Mouse (Mus musculus) neural tube, embryonic 13.5 days (tissue): ENCODE measurements around the gene Pklr. TPM values are rescaled to one million over a fixed set of nuclear protein-coding genes. Genes with fewer than 3 reads are reported as not detected.

Experiments used
- ATAC-seq: fragments of 200-750 bp; cut with Nextera tagmentation; 2 replicates; pipeline ENCODE4 v1.8.0; 2017; ENCODE audit warnings: low read depth, mild to moderate bottlenecking, moderate TSS enrichment, moderate library complexity
- H3K27ac ChIP-seq: fragments of 300-500 bp; sonication (generic); replicated peaks from 2 replicates; pipeline ENCODE4 v1.5.1; 2015; ENCODE audit warnings: moderate library complexity, mild to moderate bottlenecking, inconsistent platforms
- H3K27me3 ChIP-seq: fragments of 300-500 bp; sonication (generic); 2 replicates; pipeline ENCODE4 v1.6.1; 2015; ENCODE audit warnings: mild to moderate bottlenecking, inconsistent platforms
- H3K36me3 ChIP-seq: fragments of 300-500 bp; sonication (generic); 2 replicates; pipeline ENCODE4 v1.6.1; 2015; ENCODE audit warnings: mild to moderate bottlenecking, inconsistent platforms
- H3K4me1 ChIP-seq: fragments of 300-500 bp; sonication (generic); replicated peaks from 2 replicates; pipeline ENCODE4 v1.6.1; 2015; ENCODE audit warnings: inconsistent platforms
- H3K4me2 ChIP-seq: fragments of 300-500 bp; sonication (generic); 2 replicates; pipeline ENCODE4 v1.6.1; 2015; ENCODE audit warnings: inconsistent platforms, mild to moderate bottlenecking, moderate library complexity
- H3K4me3 ChIP-seq: fragments of 300-500 bp; sonication (generic); 2 replicates; pipeline ENCODE4 v1.5.1; 2015; ENCODE audit warnings: mild to moderate bottlenecking, inconsistent platforms
- H3K9ac ChIP-seq: fragments of 300-500 bp; sonication (generic); 2 replicates; pipeline ENCODE4 v1.6.1; 2015; ENCODE audit warnings: moderate library complexity, mild to moderate bottlenecking, inconsistent platforms
- H3K9me3 ChIP-seq: fragments of 300-500 bp; sonication (generic); 2 replicates; pipeline ENCODE4 v1.6.1; 2016; ENCODE audit warnings: inconsistent platforms
- WGBS: fragments of 180-500 bp; shearing (Covaris S2); methylation state at CpG from one replicate; pipeline ENCODE4 v1.1.7; 2015; 5-methylcytosine and 5-hydroxymethylcytosine counted together
- polyA plus RNA-seq: library from polyadenylated mRNA; unstranded; fragments of >200 nt; fragmentation: Nextera tagmentation; extraction: Ambion mirVana; gene quantifications from 2 replicates; pipeline ENCODE4 v1.2.1, GENCODE M21; 2015

Pklr gene
- polyA plus RNA-seq, 1 experiment from 2014 or later = 0.46 TPM

GRCm38 (mm10) chr3:89174844-89175243 is 38.9 kb downstream of the Pklr start:
- H3K4me3 ChIP-seq = no peak overlapping the region
- H3K9ac ChIP-seq = no peak overlapping the region
- H3K4me2 ChIP-seq = no peak overlapping the region
- peaks cover 16% of the 10 kb centered on the region for H3K4me1 ChIP-seq
- H3K9me3 ChIP-seq = no peaks in the 10 kb centered on the region
- H3K36me3 ChIP-seq = peaks cover 76% of the 10 kb centered on the region
- H3K27me3 ChIP-seq = no peaks in the 10 kb centered on the region
- ATAC-seq = no peak
- no peak overlapping the region for H3K27ac ChIP-seq
- WGBS = 92% methylated on average over 11 of the region's 11 CpGs

- WGBS = 90% methylated on average over 10 of the region's 10 CpGs
- ATAC-seq = no peak
- Histone ChIP-seq H3K27me3 (no peaks in the 10 kb centered on the region), H3K9ac (no peak overlapping the region), H3K4me2 (no peak overlapping the region), H3K27ac (no peak overlapping the region), H3K9me3 (no peaks in the 10 kb centered on the region), H3K36me3 (peaks cover 76% of the 10 kb centered on the region), H3K4me1 (peaks cover 16% of the 10 kb centered on the region), H3K4me3 (no peak overlapping the region)
These were observed 39.6 kb downstream of the Pklr start for GRCm38 (mm10) chr3:89175544-89175943.

DNA sequence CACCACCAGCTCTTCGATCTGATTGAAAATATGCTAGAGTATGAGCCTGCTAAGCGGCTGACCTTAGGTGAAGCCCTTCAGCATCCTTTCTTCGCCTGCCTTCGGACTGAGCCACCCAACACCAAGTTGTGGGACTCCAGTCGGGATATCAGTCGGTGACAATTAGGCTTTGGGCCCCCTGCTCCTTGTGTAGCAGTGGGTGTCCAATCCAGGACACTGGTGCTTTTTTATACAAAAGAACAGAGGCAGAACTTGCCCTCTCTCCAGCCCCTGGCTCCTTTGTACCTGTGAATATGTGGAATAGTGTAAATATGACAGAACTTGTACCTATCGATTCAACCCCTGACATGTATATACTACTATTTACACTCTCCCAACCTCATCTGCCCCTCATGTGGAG is 40.5 kb downstream of the Pklr start:
- H3K27ac ChIP-seq = no peak overlapping the region
- 80% methylated on average over 7 of the region's 7 CpGs for WGBS
- peaks cover 16% of the 10 kb centered on the region for H3K4me1 ChIP-seq
- H3K9me3 ChIP-seq = no peaks in the 10 kb centered on the region
- H3K4me2 ChIP-seq = no peak overlapping the region
- no peak overlapping the region for H3K9ac ChIP-seq
- H3K36me3 ChIP-seq = peaks cover 76% of the 10 kb centered on the region
- no peak overlapping the region for H3K4me3 ChIP-seq
- no peaks in the 10 kb centered on the region for H3K27me3 ChIP-seq
- no peak for ATAC-seq

DNA sequence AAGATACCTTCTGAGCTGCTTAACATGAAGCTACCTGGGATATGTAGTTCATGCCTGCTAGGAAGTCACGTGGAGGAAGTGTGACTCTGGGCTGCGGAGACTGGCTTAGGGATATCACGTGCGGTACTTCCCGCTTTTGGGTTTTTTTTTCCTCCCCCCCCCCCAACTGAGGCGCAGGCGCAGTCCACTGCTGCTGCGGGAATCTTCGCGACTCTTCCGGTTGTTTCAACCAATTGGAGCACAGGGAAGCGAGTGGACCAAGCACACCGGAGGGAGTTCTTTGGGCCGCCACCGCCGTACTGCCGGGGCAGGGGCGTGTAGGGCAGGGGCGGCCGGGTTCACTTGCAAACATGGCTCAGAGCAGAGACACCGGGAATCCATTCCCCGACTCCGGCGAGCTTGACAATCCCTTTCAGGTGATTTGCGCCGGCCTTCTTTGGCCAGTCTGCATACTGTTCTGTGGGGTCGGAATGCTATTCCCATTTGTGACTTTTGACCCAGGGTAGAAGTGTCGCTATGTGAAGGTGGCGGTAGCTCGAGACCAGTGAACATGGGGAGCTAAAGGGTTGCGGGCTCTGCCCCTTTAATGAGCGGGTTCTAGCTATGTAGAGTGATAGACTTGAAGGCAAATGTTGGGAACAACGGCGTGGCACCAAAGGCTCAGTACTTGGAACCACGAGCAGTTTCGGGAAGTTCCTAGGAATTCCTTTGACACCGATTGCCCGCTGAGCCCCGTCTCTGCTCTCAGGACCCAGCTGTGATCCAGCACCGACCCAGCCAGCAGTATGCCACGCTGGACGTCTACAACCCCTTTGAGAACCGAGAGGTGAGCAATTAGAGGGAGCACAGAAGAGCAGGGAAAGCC is 41.5 kb downstream of the Pklr start, which contains the start of gene Scamp3:
Gene Scamp3 (plus strand): TSS at position 232 of the 865 bp plus-strand sequence.
- Histone ChIP-seq H3K9me3 (no peaks in the 10 kb centered on the region), H3K36me3 (peaks cover 77% of the 10 kb centered on the region), H3K27ac (peak within 1 kb of the TSS; percentile 85), H3K9ac (peak within 1 kb of the TSS; percentile 87), H3K27me3 (no peaks in the 10 kb centered on the region), H3K4me3 (peak within 1 kb of the TSS; percentile 81), H3K4me1 (peaks cover 16% of the 10 kb centered on the region), H3K4me2 (peak within 1 kb of the TSS; percentile 95)
- ATAC-seq = peak; percentile 97
- WGBS = 0% methylated on average over 43 of the region's 43 CpGs

GRCm38 (mm10) chr3:89178107-89178385 is 42.1 kb downstream of the Pklr start:
- H3K36me3 ChIP-seq = peaks cover 74% of the 10 kb centered on the region
- H3K27ac ChIP-seq = peak overlapping the region; percentile 85
- H3K9me3 ChIP-seq = no peaks in the 10 kb centered on the region
- peak overlapping the region; percentile 95 for H3K4me2 ChIP-seq
- no peak for ATAC-seq
- peaks cover 19% of the 10 kb centered on the region for H3K4me1 ChIP-seq
- peak overlapping the region; percentile 81 for H3K4me3 ChIP-seq
- peak overlapping the region; percentile 87 for H3K9ac ChIP-seq
- 7% methylated on average over 6 of the region's 6 CpGs for WGBS
- no peaks in the 10 kb centered on the region for H3K27me3 ChIP-seq

DNA sequence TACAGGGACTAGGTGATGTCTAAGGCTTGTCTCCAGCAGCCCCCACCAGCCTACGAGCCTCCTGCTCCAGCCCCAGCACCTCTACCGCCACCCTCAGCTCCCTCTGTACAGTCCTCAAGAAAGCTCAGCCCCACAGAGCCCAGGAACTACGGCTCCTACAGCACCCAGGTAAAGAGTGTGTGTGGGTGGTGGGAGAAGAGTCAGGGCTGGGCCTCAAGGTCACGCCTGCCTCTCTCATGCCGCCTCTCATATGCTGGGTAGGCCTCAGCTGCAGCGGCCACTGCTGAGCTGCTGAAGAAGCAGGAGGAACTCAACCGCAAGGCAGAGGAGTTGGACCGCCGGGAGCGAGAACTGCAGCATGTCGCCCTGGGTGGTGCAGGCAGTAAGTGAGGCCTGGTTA is 43.1 kb downstream of the Pklr start:
- peak overlapping the region; percentile 87; the same call in 1 of the 2 replicates for H3K9ac ChIP-seq
- 93% methylated on average over 11 of the region's 11 CpGs for WGBS
- H3K27ac ChIP-seq = no peak overlapping the region
- H3K4me2 ChIP-seq = peak overlapping the region; percentile 95; the same call in 1 of the 2 replicates
- peaks cover 64% of the 10 kb centered on the region for H3K36me3 ChIP-seq
- H3K9me3 ChIP-seq = no peaks in the 10 kb centered on the region
- no peaks in the 10 kb centered on the region for H3K27me3 ChIP-seq
- peak overlapping the region; percentile 81; the same call in 1 of the 2 replicates for H3K4me3 ChIP-seq
- ATAC-seq = no peak
- H3K4me1 ChIP-seq = peaks cover 28% of the 10 kb centered on the region

- H3K4me3 ChIP-seq = no peak overlapping the region
- H3K9ac ChIP-seq = 0 out of 2 replicates have a peak overlapping the region, but pooled peaks have one; percentile 12
- peaks cover 45% of the 10 kb centered on the region for H3K4me1 ChIP-seq
- peaks cover 46% of the 10 kb centered on the region for H3K36me3 ChIP-seq
- H3K9me3 ChIP-seq = no peaks in the 10 kb centered on the region
- no peak for ATAC-seq
- H3K27me3 ChIP-seq = no peaks in the 10 kb centered on the region
- H3K27ac ChIP-seq = peak overlapping the region; percentile 92
- WGBS = 88% methylated on average over 27 of the region's 27 CpGs
- peak overlapping the region; percentile 99; the same call in 1 of the 2 replicates for H3K4me2 ChIP-seq
These were observed 46.0 kb downstream of the Pklr start for GRCm38 (mm10) chr3:89181749-89182500.

GRCm38 (mm10) chr3:89182531-89183057 is 46.7 kb downstream of the Pklr start:
- Histone ChIP-seq H3K9ac (peak overlapping the region; percentile 92), H3K4me1 (peaks cover 45% of the 10 kb centered on the region)
- WGBS = 51% methylated on average over 7 of the region's 7 CpGs

GRCm38 (mm10) chr3:89183058-89183958 is 47.4 kb downstream of the Pklr start, which contains the start of gene Fam189b:
Gene Fam189b (plus strand): TSS chr3:89183143.
- no peaks in the 10 kb centered on the region for H3K27me3 ChIP-seq
- no peaks in the 10 kb centered on the region for H3K9me3 ChIP-seq
- peak within 1 kb of the TSS; percentile 99 for H3K4me2 ChIP-seq
- H3K9ac ChIP-seq = peak within 1 kb of the TSS; percentile 92
- 6% methylated on average over 39 of the region's 39 CpGs for WGBS
- peaks cover 39% of the 10 kb centered on the region for H3K4me1 ChIP-seq
- H3K27ac ChIP-seq = peak within 1 kb of the TSS; percentile 92
- H3K36me3 ChIP-seq = peaks cover 59% of the 10 kb centered on the region
- peak within 1 kb of the TSS; percentile 60 for H3K4me3 ChIP-seq
- ATAC-seq = peak; percentile 95

More at GRCm38 (mm10) chr3:89182531-89183057, 46.7 kb downstream of the Pklr start:
- peak overlapping the region; percentile 60 for H3K4me3 ChIP-seq
- no peaks in the 10 kb centered on the region for H3K27me3 ChIP-seq
- H3K9me3 ChIP-seq = no peaks in the 10 kb centered on the region
- H3K4me2 ChIP-seq = peak overlapping the region; percentile 99
- ATAC-seq = peak; percentile 15
- H3K27ac ChIP-seq = peak overlapping the region; percentile 92
- H3K36me3 ChIP-seq = peaks cover 52% of the 10 kb centered on the region

DNA sequence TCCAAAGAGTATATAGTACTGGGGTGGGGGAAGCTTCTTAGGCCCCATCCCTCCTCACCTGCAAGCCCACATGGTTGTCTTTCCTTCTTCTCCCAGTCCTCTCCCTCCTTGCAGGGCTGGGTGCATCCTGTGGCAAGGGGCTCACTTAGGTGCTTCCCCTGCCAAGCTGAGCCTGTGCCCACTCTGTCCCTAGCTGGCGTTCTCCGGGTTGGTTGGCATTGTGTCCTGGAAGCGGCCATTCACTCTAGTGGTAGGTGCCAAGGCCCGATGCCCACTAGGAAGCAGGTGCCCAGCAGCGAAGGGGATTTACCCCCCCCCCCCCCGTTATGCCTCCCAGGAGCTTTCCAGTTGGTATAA is 48.0 kb downstream of the Pklr start:
- peak overlapping the region; percentile 92 for H3K27ac ChIP-seq
- no peaks in the 10 kb centered on the region for H3K27me3 ChIP-seq
- H3K36me3 ChIP-seq = peaks cover 65% of the 10 kb centered on the region
- no peaks in the 10 kb centered on the region for H3K9me3 ChIP-seq
- peaks cover 33% of the 10 kb centered on the region for H3K4me1 ChIP-seq
- 75% methylated on average over 6 of the region's 6 CpGs for WGBS
- peak overlapping the region; percentile 99 for H3K4me2 ChIP-seq
- H3K4me3 ChIP-seq = peak overlapping the region; percentile 60
- no peak for ATAC-seq
- H3K9ac ChIP-seq = peak overlapping the region; percentile 92

GRCm38 (mm10) chr3:89187197-89187596 is 51.3 kb downstream of the Pklr start:
- no peaks in the 10 kb centered on the region for H3K27me3 ChIP-seq
- H3K9me3 ChIP-seq = no peaks in the 10 kb centered on the region
- no peak for ATAC-seq
- WGBS = 46% methylated on average over 23 of the region's 23 CpGs
- no peak overlapping the region for H3K4me2 ChIP-seq
- H3K4me3 ChIP-seq = no peak overlapping the region
- H3K36me3 ChIP-seq = peaks cover 37% of the 10 kb centered on the region
- H3K4me1 ChIP-seq = peaks cover 29% of the 10 kb centered on the region
- peak overlapping the region; percentile 5; the same call in 1 of the 2 replicates for H3K9ac ChIP-seq
- H3K27ac ChIP-seq = no peak overlapping the region
